Comparison of ENCODE assay signal across 30 mouse cellular contexts in the genomic region with DNA sequence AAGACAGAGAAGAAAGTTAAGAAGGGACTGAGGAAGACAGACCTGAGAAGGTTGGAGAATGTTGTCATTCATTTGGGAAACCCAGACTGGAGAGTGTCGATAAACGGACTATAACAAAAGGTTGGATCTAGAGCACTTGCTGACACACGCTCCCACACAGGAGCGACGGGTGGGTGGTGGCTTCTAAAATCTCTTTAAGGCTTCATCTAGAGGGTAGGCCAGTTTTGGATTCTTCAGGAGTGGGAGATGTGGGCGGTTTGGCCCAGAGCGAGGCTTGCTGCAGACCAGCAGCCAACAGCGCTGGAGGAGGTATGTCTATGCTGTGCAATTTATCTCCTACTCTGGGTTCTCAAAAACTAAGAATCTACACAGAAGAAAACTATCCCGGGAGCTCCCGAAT. TPM values are rescaled to one million over a fixed set of nuclear protein-coding genes. Genes with fewer than 3 reads are reported as not detected.
A peak's percentile ranks its signal among the peaks of the same experiment; 100 is the strongest.
DNase-seq lines count a peak whose midpoint lies in the region; ATAC-seq and TF ChIP-seq lines count a peak whose summit lies in the region.
"Had no signal": no experiment of that assay in that cellular context is flagged by ENCODE, and none has a peak within 500 bp of the region (broad histone marks: within the 10 kb centered on the region; RNA-seq: fewer than 3 reads in every experiment).

No protein-coding gene starts in this region.

- H3K9me3 ChIP-seq in heart, embryonic 10.5 days, result no peaks in the 10 kb centered on the region
- no peaks in the 10 kb centered on the region for H3K9me3 ChIP-seq in heart, embryonic 11.5 days (replicated peaks; ENCODE audit: control insufficient read depth, low read length)
- no peaks in the 10 kb centered on the region for H3K9me3 ChIP-seq in heart, postnatal 0 days (replicated peaks; ENCODE audit: control insufficient read depth, low read length)
- H3K9me3 ChIP-seq: embryonic facial prominence, embryonic 12.5 days; forebrain, embryonic 13.5 days; hindbrain, embryonic 15.5 days; limb, embryonic 10.5 days; liver, embryonic 15.5 days; lung, embryonic 15.5 days; midbrain, embryonic 12.5 days had no signal

- intact Hi-C loops in heart, postnatal 10 days (cut with DNase I), result no loop called here

- no peak for DNase-seq in heart, embryonic 10.5 days (ENCODE audit: low spot score)
- DNase-seq in heart, postnatal 0 days (ENCODE audit: low spot score), result no peak
- no peak for DNase-seq in heart, postnatal 10 days
- DNase-seq in brain, adult 2 months (ENCODE audit: low read depth, low spot score), result peak; percentile 68
- DNase-seq in kidney, adult 2 months, result no peak
- DNase-seq: adrenal gland, postnatal 36 days; B cell, adult 2 months; cerebellum, adult 11-12 months; cerebellum, postnatal 14 days; gastrocnemius, postnatal 10 days; kidney, adult 8-10 months; kidney, postnatal 10 days; liver; right cerebral cortex, postnatal 14 days; spleen, adult 18-20 months; thymus, postnatal 14 days had no signal

- ATAC-seq in heart, embryonic 11.5 days (replicated peaks; ENCODE audit: insufficient number of reproducible peaks, low FRiP score, low TSS enrichment), result no peak
- ATAC-seq in heart, postnatal 0 days (ENCODE audit: insufficient read depth, low read depth), result no peak
- ATAC-seq: forebrain, embryonic 13.5 days; Patski had no signal

- WGBS in heart, embryonic 10.5 days, result 89% methylated on average over 10 of the region's 10 CpGs
- 89% methylated on average over 10 of the region's 10 CpGs for WGBS in heart, embryonic 11.5 days (ENCODE audit: insufficient replicate concordance)
- WGBS in heart, postnatal 0 days, result 76% methylated on average over 10 of the region's 10 CpGs
- 95% methylated on average over 10 of the region's 10 CpGs for WGBS in kidney, adult 2 months

- 0 out of 2 replicates have a peak overlapping the region, but pooled peaks have one; percentile 83 for H3K27ac ChIP-seq in heart, embryonic 10.5 days
- no peak overlapping the region for H3K27ac ChIP-seq in heart, embryonic 11.5 days (ENCODE audit: low read depth, low read length)
- peak overlapping the region; percentile 81; the same call in 1 of the 2 replicates for H3K27ac ChIP-seq in heart, postnatal 0 days (ENCODE audit: low read depth)
- H3K27ac ChIP-seq in kidney, adult 2 months (ENCODE audit: insufficient read depth, low read depth, low read length), result no peak overlapping the region
- H3K27ac ChIP-seq: embryonic facial prominence, embryonic 12.5 days; forebrain, embryonic 13.5 days; hindbrain, embryonic 15.5 days; limb, embryonic 10.5 days; liver, embryonic 15.5 days; lung, embryonic 15.5 days; macrophage; midbrain, embryonic 12.5 days had no signal

- H3K79me2 ChIP-seq in myocyte (ENCODE audit: control insufficient read depth, insufficient read depth), result peaks cover 92% of the 10 kb centered on the region

- H3ac ChIP-seq in myocyte (ENCODE audit: control insufficient read depth, insufficient read length), result no peak overlapping the region

- no peak for TF ChIP-seq CTCF in heart, postnatal 0 days (IDR thresholded peaks at IDR 0.05; ENCODE audit: low read depth)
- no peak for TF ChIP-seq CTCF in kidney, adult 2 months (conservative IDR thresholded peaks at IDR 0.05; ENCODE audit: insufficient read depth, insufficient read length, low read depth, low read length)

- TF ChIP-seq EP300 in heart, postnatal 0 days (IDR thresholded peaks at IDR 0.05; ENCODE audit: low read depth), result no peak

- peaks cover 2% of the 10 kb centered on the region; the same call in 1 of the 2 replicates for H3K36me3 ChIP-seq in heart, embryonic 10.5 days
- no peaks in the 10 kb centered on the region for H3K36me3 ChIP-seq in heart, embryonic 11.5 days (ENCODE audit: control insufficient read depth, insufficient read depth, low read length)
- no peaks in the 10 kb centered on the region for H3K36me3 ChIP-seq in heart, postnatal 0 days (replicated peaks; ENCODE audit: control insufficient read depth, insufficient read depth, low read length)
- no peaks in the 10 kb centered on the region for H3K36me3 ChIP-seq in myocyte (ENCODE audit: control insufficient read depth, insufficient read depth)
- H3K36me3 ChIP-seq in kidney, adult 2 months (ENCODE audit: control insufficient read depth, insufficient read depth, low read length), result no peaks in the 10 kb centered on the region
- H3K36me3 ChIP-seq: embryonic facial prominence, embryonic 12.5 days; G1E; hindbrain, embryonic 15.5 days; liver, embryonic 15.5 days; lung, embryonic 15.5 days; midbrain, embryonic 12.5 days had no signal

- no peak for TF ChIP-seq POLR2A in myocyte (IDR thresholded peaks at IDR 0.05; ENCODE audit: insufficient read length, low read depth)
- no peak for TF ChIP-seq POLR2A in kidney, adult 2 months (IDR thresholded peaks at IDR 0.05; ENCODE audit: low read depth, low read length)

- H3K9ac ChIP-seq in heart, embryonic 11.5 days (ENCODE audit: low read depth, low read length), result no peak overlapping the region
- H3K9ac ChIP-seq in heart, postnatal 0 days (replicated peaks; ENCODE audit: low read depth, low read length), result no peak overlapping the region
- H3K9ac ChIP-seq: embryonic facial prominence, embryonic 12.5 days; forebrain, embryonic 13.5 days; hindbrain, embryonic 15.5 days; liver, embryonic 15.5 days; lung, embryonic 15.5 days; midbrain, embryonic 12.5 days had no signal

- H3K4me2 ChIP-seq in heart, embryonic 11.5 days, result no peak overlapping the region
- H3K4me2 ChIP-seq in heart, postnatal 0 days (ENCODE audit: low read depth, low read length), result peak overlapping the region; percentile 11; the same call in 1 of the 2 replicates
- peak overlapping the region; percentile 69 for H3K4me2 ChIP-seq in myocyte (ENCODE audit: low read depth)
- H3K4me2 ChIP-seq: embryonic facial prominence, embryonic 12.5 days; forebrain, embryonic 13.5 days; hindbrain, embryonic 15.5 days; liver, embryonic 15.5 days; lung, embryonic 15.5 days; midbrain, embryonic 12.5 days had no signal

- no peak overlapping the region for H3K4me3 ChIP-seq in heart, embryonic 10.5 days
- no peak overlapping the region for H3K4me3 ChIP-seq in heart, embryonic 11.5 days (ENCODE audit: low read depth, low read length)
- H3K4me3 ChIP-seq in heart, postnatal 0 days (ENCODE audit: low read depth, low read length), result no peak overlapping the region
- no peak overlapping the region for H3K4me3 ChIP-seq in myocyte
- H3K4me3 ChIP-seq in kidney, adult 2 months (ENCODE audit: insufficient read depth, low read depth, low read length), result no peak overlapping the region
- H3K4me3 ChIP-seq: embryonic facial prominence, embryonic 12.5 days; forebrain, embryonic 13.5 days; hindbrain, embryonic 15.5 days; limb, embryonic 10.5 days; liver, embryonic 15.5 days; lung, embryonic 15.5 days; midbrain, embryonic 12.5 days had no signal

- peaks cover 7% of the 10 kb centered on the region; the same call in 1 of the 2 replicates for H3K27me3 ChIP-seq in heart, embryonic 10.5 days (ENCODE audit: insufficient read depth, poor library complexity, severe bottlenecking)
- no peaks in the 10 kb centered on the region for H3K27me3 ChIP-seq in heart, embryonic 11.5 days (ENCODE audit: control insufficient read depth, insufficient read depth, low read length)
- no peaks in the 10 kb centered on the region for H3K27me3 ChIP-seq in heart, postnatal 0 days (ENCODE audit: control insufficient read depth, insufficient read depth, low read length)
- no peaks in the 10 kb centered on the region for H3K27me3 ChIP-seq in myocyte (ENCODE audit: control insufficient read depth, insufficient read depth, insufficient read length)
- no peaks in the 10 kb centered on the region for H3K27me3 ChIP-seq in kidney, adult 2 months (replicated peaks; ENCODE audit: control insufficient read depth, insufficient read depth, low read length)
- H3K27me3 ChIP-seq: CH12.LX; embryonic facial prominence, embryonic 12.5 days; forebrain, embryonic 13.5 days; hindbrain, embryonic 15.5 days; lung, embryonic 15.5 days; midbrain, embryonic 12.5 days; Patski had no signal

- H3K4me1 ChIP-seq in heart, embryonic 10.5 days, result peaks cover 71% of the 10 kb centered on the region
- peaks cover 47% of the 10 kb centered on the region for H3K4me1 ChIP-seq in heart, embryonic 11.5 days (ENCODE audit: control insufficient read depth, insufficient read depth, low read length)
- H3K4me1 ChIP-seq in heart, postnatal 0 days (ENCODE audit: control insufficient read depth, insufficient read depth), result peaks cover 27% of the 10 kb centered on the region
- peaks cover 10% of the 10 kb centered on the region; the same call in 1 of the 2 replicates for H3K4me1 ChIP-seq in kidney, adult 2 months (ENCODE audit: control insufficient read depth, insufficient read depth, low read length)

RNA-seq across cellular contexts. Expression of a gene that starts 5.2 kb away (rescaled TPM):
- polyA plus RNA-seq in heart, embryonic 10.5 days (2016; fragmentation: Nextera tagmentation; extraction: Ambion mirVana), result 13.2 and 17.9 TPM in 2 replicates
- polyA plus RNA-seq in heart, embryonic 11.5 days (2014; fragmentation: Nextera tagmentation; extraction: Ambion mirVana), result 15.9 and 16.1 TPM in 2 replicates
- 6.3 and 17.9 TPM in 2 replicates for total RNA-seq in heart, postnatal 0 days (2014; rRNA removed; ENCODE audit: low replicate concordance)
- 20.0 and 21.7 TPM in 2 replicates for polyA plus RNA-seq in heart, postnatal 0 days (2015; fragmentation: Nextera tagmentation; extraction: Ambion mirVana)
- 10 to 100 TPM; 43.3 to 48.7 TPM for total RNA-seq in heart, postnatal 10 days (2021)
- 126 TPM for polyA plus RNA-seq in myocyte (2012; fragmentation: generic; extraction: Trizol)
- 11.3 TPM in 2 replicates for polyA plus RNA-seq in kidney, adult 2 months (2012; rRNA removed)
- total RNA-seq: CH12.LX; G1E; neutrophil, adult 5-6 weeks had no signal
- polyA plus RNA-seq: G1E, macrophage had no signal

RNA-seq across cellular contexts. Expression of a gene that starts 20.5 kb away (rescaled TPM):
- 58.9 and 66.9 TPM in 2 replicates for polyA plus RNA-seq in heart, embryonic 10.5 days (2016; fragmentation: Nextera tagmentation; extraction: Ambion mirVana)
- polyA plus RNA-seq in heart, embryonic 11.5 days (2014; fragmentation: Nextera tagmentation; extraction: Ambion mirVana), result 58.5 and 60.4 TPM in 2 replicates
- total RNA-seq in heart, postnatal 0 days (2014; rRNA removed; ENCODE audit: low replicate concordance), result 39.2 and 63.2 TPM in 2 replicates
- polyA plus RNA-seq in heart, postnatal 0 days (2015; fragmentation: Nextera tagmentation; extraction: Ambion mirVana), result 77.1 and 77.6 TPM in 2 replicates
- 10 to 100 TPM; 32.0 to 35.1 TPM for total RNA-seq in heart, postnatal 10 days (2021)
- polyA plus RNA-seq in myocyte (2012; fragmentation: generic; extraction: Trizol), result 34.0 TPM
- 26.8 and 32.8 TPM in 2 replicates for polyA plus RNA-seq in kidney, adult 2 months (2012; rRNA removed)

RNA-seq across cellular contexts. Expression of a gene that starts 20.6 kb away (rescaled TPM):
- 89.1 and 114 TPM in 2 replicates for polyA plus RNA-seq in heart, embryonic 10.5 days (2016; fragmentation: Nextera tagmentation; extraction: Ambion mirVana)
- 83.2 and 89.0 TPM in 2 replicates for polyA plus RNA-seq in heart, embryonic 11.5 days (2014; fragmentation: Nextera tagmentation; extraction: Ambion mirVana)
- total RNA-seq in heart, postnatal 0 days (2014; rRNA removed; ENCODE audit: low replicate concordance), result 24.8 and 29.6 TPM in 2 replicates
- polyA plus RNA-seq in heart, postnatal 0 days (2015; fragmentation: Nextera tagmentation; extraction: Ambion mirVana), result 35.3 and 43.1 TPM in 2 replicates
- total RNA-seq in heart, postnatal 10 days (2021), result 10 to 100 TPM; 33.3 to 37.8 TPM
- 55.1 TPM for polyA plus RNA-seq in myocyte (2012; fragmentation: generic; extraction: Trizol)
- 19.6 and 20.9 TPM in 2 replicates for polyA plus RNA-seq in kidney, adult 2 months (2012; rRNA removed)

RNA-seq across cellular contexts. Expression of a gene that starts 29.6 kb away (rescaled TPM):
- polyA plus RNA-seq in heart, embryonic 10.5 days (2016; fragmentation: Nextera tagmentation; extraction: Ambion mirVana), result 27.0 and 27.1 TPM in 2 replicates
- polyA plus RNA-seq in heart, embryonic 11.5 days (2014; fragmentation: Nextera tagmentation; extraction: Ambion mirVana), result 29.3 and 35.8 TPM in 2 replicates
- 23.2 and 46.3 TPM in 2 replicates for total RNA-seq in heart, postnatal 0 days (2014; rRNA removed; ENCODE audit: low replicate concordance)
- polyA plus RNA-seq in heart, postnatal 0 days (2015; fragmentation: Nextera tagmentation; extraction: Ambion mirVana), result 44.5 and 49.7 TPM in 2 replicates
- 10 to 100 TPM; 41.7 to 43.6 TPM for total RNA-seq in heart, postnatal 10 days (2021)
- 40.0 TPM for polyA plus RNA-seq in myocyte (2012; fragmentation: generic; extraction: Trizol)
- 44.9 and 48.5 TPM in 2 replicates for polyA plus RNA-seq in kidney, adult 2 months (2012; rRNA removed)

RNA-seq across cellular contexts. Expression of a gene that starts 30.3 kb away (rescaled TPM):
- polyA plus RNA-seq in heart, embryonic 10.5 days (2016; fragmentation: Nextera tagmentation; extraction: Ambion mirVana), result 577 and 728 TPM in 2 replicates
- 577 and 621 TPM in 2 replicates for polyA plus RNA-seq in heart, embryonic 11.5 days (2014; fragmentation: Nextera tagmentation; extraction: Ambion mirVana)
- total RNA-seq in heart, postnatal 0 days (2014; rRNA removed; ENCODE audit: low replicate concordance), result 157 and 211 TPM in 2 replicates
- polyA plus RNA-seq in heart, postnatal 0 days (2015; fragmentation: Nextera tagmentation; extraction: Ambion mirVana), result 349 and 359 TPM in 2 replicates
- 100 to 1,000 TPM; 196 to 197 TPM for total RNA-seq in heart, postnatal 10 days (2021)
- 145 TPM for polyA plus RNA-seq in myocyte (2012; fragmentation: generic; extraction: Trizol)
- polyA plus RNA-seq in kidney, adult 2 months (2012; rRNA removed), result 214 and 336 TPM in 2 replicates

Comparison
In these comparisons a context has a peak if more than half of its experiments do, and no peak if none do; other contexts are left out.
1. H3K27ac ChIP-seq: peak in heart, embryonic 10.5 days (single experiment) and heart, postnatal 0 days (single experiment); none in heart, embryonic 11.5 days (single experiment) and kidney, adult 2 months (single experiment).